Comparison of ENCODE assay signal across 20 mouse cellular contexts in the genomic region with DNA sequence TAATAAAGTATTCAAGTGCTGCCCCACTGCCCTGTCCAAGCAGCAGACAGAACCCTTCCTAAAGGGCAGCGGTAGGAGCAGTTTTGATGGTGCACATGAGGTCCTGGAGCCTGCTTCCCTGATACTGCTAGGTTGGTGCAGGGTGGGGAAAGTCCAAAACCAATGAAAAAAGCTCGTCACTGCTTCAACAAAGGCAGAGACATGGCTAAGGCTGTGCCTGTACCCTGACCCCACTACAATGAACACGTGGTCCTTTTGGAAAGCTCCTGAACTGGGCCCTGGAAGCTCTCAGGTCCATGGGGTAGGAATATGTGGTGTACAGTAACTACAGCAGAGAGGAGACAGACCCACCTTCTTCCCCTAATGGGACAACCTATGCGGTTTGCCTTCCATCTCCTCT.
A peak's percentile ranks its signal among the peaks of the same experiment; 100 is the strongest.
DNase-seq lines count a peak whose midpoint lies in the region; ATAC-seq and TF ChIP-seq lines count a peak whose summit lies in the region.
"Had no signal": no experiment of that assay in that cellular context is flagged by ENCODE, and none has a peak within 500 bp of the region (broad histone marks: within the 10 kb centered on the region; RNA-seq: fewer than 3 reads in every experiment).

No protein-coding gene starts in this region.

- no peak overlapping the region for H3K9ac ChIP-seq in kidney, embryonic 15.5 days
- H3K9ac ChIP-seq in intestine, embryonic 14.5 days (ENCODE audit: low read length): no peak overlapping the region
- no peak overlapping the region for H3K9ac ChIP-seq in intestine, embryonic 15.5 days
- H3K9ac ChIP-seq in stomach, postnatal 0 days (ENCODE audit: low read length): no peak overlapping the region
- H3K9ac ChIP-seq: embryonic facial prominence, embryonic 15.5 days; forebrain, embryonic 15.5 days; heart, embryonic 13.5 days; hindbrain, embryonic 12.5 days had no signal

- WGBS in kidney, embryonic 15.5 days: 76% methylated on average over 4 of the region's 4 CpGs
- 80% methylated on average over 4 of the region's 4 CpGs for WGBS in intestine, embryonic 14.5 days
- WGBS in intestine, embryonic 15.5 days: 70% methylated on average over 4 of the region's 4 CpGs
- WGBS in stomach, postnatal 0 days: 68% methylated on average over 4 of the region's 4 CpGs

- no peak for TF ChIP-seq EP300 in stomach, postnatal 0 days (optimal IDR thresholded peaks at IDR 0.05)

- no peaks in the 10 kb centered on the region for H3K36me3 ChIP-seq in kidney, embryonic 15.5 days
- no peaks in the 10 kb centered on the region for H3K36me3 ChIP-seq in intestine, embryonic 14.5 days (ENCODE audit: control insufficient read depth, insufficient read depth, low read length)
- H3K36me3 ChIP-seq in intestine, embryonic 15.5 days: no peaks in the 10 kb centered on the region
- H3K36me3 ChIP-seq in stomach, postnatal 0 days (ENCODE audit: control insufficient read depth, insufficient read depth, low read length): no peaks in the 10 kb centered on the region
- H3K36me3 ChIP-seq: embryonic facial prominence, embryonic 15.5 days; forebrain, embryonic 15.5 days; heart, embryonic 13.5 days; hindbrain, embryonic 12.5 days had no signal

- no peak overlapping the region for H3K4me2 ChIP-seq in kidney, embryonic 15.5 days
- no peak overlapping the region for H3K4me2 ChIP-seq in intestine, embryonic 14.5 days (ENCODE audit: low read length)
- no peak overlapping the region for H3K4me2 ChIP-seq in intestine, embryonic 15.5 days (replicated peaks)
- H3K4me2 ChIP-seq in stomach, postnatal 0 days (replicated peaks; ENCODE audit: low read depth): no peak overlapping the region
- H3K4me2 ChIP-seq: embryonic facial prominence, embryonic 15.5 days; forebrain, embryonic 15.5 days; heart, embryonic 13.5 days; hindbrain, embryonic 12.5 days had no signal

- no peak for TF ChIP-seq CTCF in stomach, postnatal 0 days (IDR thresholded peaks at IDR 0.05; ENCODE audit: low read depth)

- DNase-seq in kidney, postnatal 4 days: no peak
- no peak for DNase-seq in intestine, embryonic 14.5 days (ENCODE audit: low spot score)
- no peak for DNase-seq in stomach, postnatal 0 days (ENCODE audit: low spot score)
- no peak for DNase-seq in adrenal gland, adult 8-10 months
- DNase-seq: adrenal gland, adult 2 months; cerebellum, adult 11 months; cerebellum, adult 8-10 months; cerebellum, postnatal 14 days; embryo, embryonic 11 days; gastrocnemius, postnatal 36 days; heart, adult 2 months; heart, postnatal 4 days had no signal

- no peak overlapping the region for H3K4me3 ChIP-seq in kidney, embryonic 15.5 days (replicated peaks)
- no peak overlapping the region for H3K4me3 ChIP-seq in intestine, embryonic 14.5 days (ENCODE audit: low read depth, low read length)
- H3K4me3 ChIP-seq in intestine, embryonic 15.5 days (replicated peaks): no peak overlapping the region
- H3K4me3 ChIP-seq in stomach, postnatal 0 days (ENCODE audit: low read depth, low read length): no peak overlapping the region
- H3K4me3 ChIP-seq: embryonic facial prominence, embryonic 15.5 days; erythroblast, embryonic 14.5 days; forebrain, embryonic 15.5 days; heart, adult 2 months; heart, embryonic 13.5 days; hindbrain, embryonic 12.5 days had no signal

- H3K27ac ChIP-seq in kidney, embryonic 15.5 days: 0 out of 2 replicates have a peak overlapping the region, but pooled peaks have one; percentile 9
- H3K27ac ChIP-seq in intestine, embryonic 14.5 days (ENCODE audit: low read depth): no peak overlapping the region; the same call in 1 of the 2 replicates
- H3K27ac ChIP-seq in intestine, embryonic 15.5 days: peak overlapping the region; percentile 6
- H3K27ac ChIP-seq in stomach, postnatal 0 days (replicated peaks): no peak overlapping the region
- H3K27ac ChIP-seq: embryonic facial prominence, embryonic 15.5 days; forebrain, embryonic 15.5 days; heart, adult 2 months; hindbrain, embryonic 12.5 days had no signal

- H3K9me3 ChIP-seq in kidney, embryonic 15.5 days (replicated peaks): no peaks in the 10 kb centered on the region
- H3K9me3 ChIP-seq in intestine, embryonic 14.5 days (ENCODE audit: control insufficient read depth, low read length): no peaks in the 10 kb centered on the region
- H3K9me3 ChIP-seq in intestine, embryonic 15.5 days: no peaks in the 10 kb centered on the region
- no peaks in the 10 kb centered on the region for H3K9me3 ChIP-seq in stomach, postnatal 0 days (ENCODE audit: control insufficient read depth, low read length)
- H3K9me3 ChIP-seq: embryonic facial prominence, embryonic 15.5 days; forebrain, embryonic 15.5 days; heart, embryonic 13.5 days; hindbrain, embryonic 12.5 days had no signal

- H3K4me1 ChIP-seq in kidney, embryonic 15.5 days: peaks cover 25% of the 10 kb centered on the region
- peaks cover 12% of the 10 kb centered on the region; the same call in 1 of the 2 replicates for H3K4me1 ChIP-seq in intestine, embryonic 14.5 days (replicated peaks; ENCODE audit: control insufficient read depth, insufficient read depth, low read length)
- H3K4me1 ChIP-seq in intestine, embryonic 15.5 days (replicated peaks): peaks cover 18% of the 10 kb centered on the region; the same call in 1 of the 2 replicates
- no peaks in the 10 kb centered on the region for H3K4me1 ChIP-seq in stomach, postnatal 0 days (replicated peaks; ENCODE audit: control insufficient read depth, insufficient read depth)
- H3K4me1 ChIP-seq: forebrain, embryonic 15.5 days; hindbrain, embryonic 12.5 days had no signal

- no peak for ATAC-seq in kidney, embryonic 15.5 days (replicated peaks; ENCODE audit: low FRiP score)
- ATAC-seq in intestine, embryonic 14.5 days (replicated peaks; ENCODE audit: low FRiP score, low TSS enrichment, low read depth): 0 out of 2 replicates have a peak, but pooled peaks have one; percentile 22
- ATAC-seq in intestine, embryonic 15.5 days: peak; percentile 66
- peak; percentile 36; the same call in 1 of the 2 replicates for ATAC-seq in stomach, postnatal 0 days (ENCODE audit: low FRiP score, low TSS enrichment)
- ATAC-seq: forebrain, embryonic 15.5 days; hindbrain, embryonic 16.5 days had no signal

- H3K27me3 ChIP-seq in kidney, embryonic 15.5 days: no peaks in the 10 kb centered on the region
- H3K27me3 ChIP-seq in intestine, embryonic 14.5 days (replicated peaks; ENCODE audit: control insufficient read depth, insufficient read depth, low read length): no peaks in the 10 kb centered on the region
- H3K27me3 ChIP-seq in intestine, embryonic 15.5 days (replicated peaks): no peaks in the 10 kb centered on the region
- H3K27me3 ChIP-seq in stomach, postnatal 0 days (ENCODE audit: control insufficient read depth, insufficient read depth, low read length): no peaks in the 10 kb centered on the region
- H3K27me3 ChIP-seq: embryonic facial prominence, embryonic 15.5 days; forebrain, embryonic 15.5 days; heart, embryonic 13.5 days; hindbrain, embryonic 12.5 days had no signal

Comparison
In these comparisons a context has a peak if more than half of its experiments do, and no peak if none do; other contexts are left out.
1. H3K27ac ChIP-seq: peak in kidney, embryonic 15.5 days (single experiment) and intestine, embryonic 15.5 days (single experiment); none in intestine, embryonic 14.5 days (single experiment) and stomach, postnatal 0 days (single experiment).